Mouse (Mus musculus) midbrain, embryonic 10.5 days (tissue): ENCODE results near the gene Myo15b. TPM values are rescaled to one million over a fixed set of nuclear protein-coding genes. Genes with fewer than 3 reads are reported as not detected.
A peak's percentile ranks its signal among the peaks of the same experiment; 100 is the strongest.

ENCODE experiments used
- DNase-seq: peaks from one replicate; pipeline ENCODE4 v3.0.0-alpha.2; 2017; ENCODE audit warnings: low spot score
- H3K27ac ChIP-seq: fragments of 300-500 bp; sonication (generic); replicated peaks from 2 replicates; pipeline ENCODE4 v1.5.1; 2016; ENCODE audit warnings: mild to moderate bottlenecking
- H3K27me3 ChIP-seq: fragments of 300-500 bp; sonication (generic); 2 replicates; pipeline ENCODE4 v1.6.1; 2016; ENCODE audit warnings: low read depth, mild to moderate bottlenecking; ENCODE audit not compliant: poor library complexity, severe bottlenecking
- H3K36me3 ChIP-seq: fragments of 300-500 bp; sonication (generic); 2 replicates; pipeline ENCODE4 v1.6.1; 2016; ENCODE audit warnings: mild to moderate bottlenecking, moderate library complexity
- H3K4me1 ChIP-seq: fragments of 300-500 bp; sonication (generic); 2 replicates; pipeline ENCODE4 v1.6.1; 2016
- H3K4me3 ChIP-seq: fragments of 300-500 bp; sonication (generic); 2 replicates; pipeline ENCODE4 v1.5.1; 2016; ENCODE audit warnings: mild to moderate bottlenecking, moderate library complexity
- H3K9me3 ChIP-seq: fragments of 300-500 bp; sonication (generic); replicated peaks from 2 replicates; pipeline ENCODE4 v1.6.1; 2016; ENCODE audit warnings: mild to moderate bottlenecking
- WGBS: fragments of 180-500 bp; shearing (Covaris S2); methylation state at CpG from one replicate; pipeline ENCODE4 v1.1.7; 2016; 5-methylcytosine and 5-hydroxymethylcytosine counted together
- polyA plus RNA-seq: library from polyadenylated mRNA; unstranded; fragments of >200 nt; fragmentation: Nextera tagmentation; extraction: Ambion mirVana; gene quantifications from 2 replicates; pipeline ENCODE4 v1.2.1, GENCODE M21; 2016

The Myo15b gene
- 0.12 and 0.21 TPM in 2 replicates for polyA plus RNA-seq

DNA sequence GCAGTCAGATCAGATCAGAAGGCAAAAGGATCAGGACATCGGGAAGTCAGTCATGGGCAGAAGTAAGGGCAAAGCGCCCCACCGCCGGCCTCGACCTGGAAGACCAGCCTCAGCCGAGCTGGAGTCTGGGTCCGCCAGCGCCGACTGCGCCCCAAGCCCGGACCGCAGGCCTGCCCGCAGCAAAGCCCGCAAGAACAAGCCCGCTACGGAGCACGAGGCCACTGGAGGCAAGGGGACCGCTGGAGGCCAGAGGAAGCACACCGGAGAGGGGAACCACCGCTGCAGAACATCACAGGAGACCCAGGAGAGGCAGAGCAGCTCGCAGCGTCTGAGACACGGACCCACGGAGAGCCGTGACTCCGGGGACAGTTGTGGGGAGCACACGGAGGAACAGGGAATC is at the start of gene Myo15b:
Gene Myo15b (plus strand): TSS at position 53 of the 400 bp plus-strand sequence.
- 12% methylated on average over 27 of the region's 27 CpGs for WGBS
- Histone ChIP-seq H3K4me3 (peak within 1 kb of the TSS; percentile 51), H3K9me3 (no peaks in the 10 kb centered on the region), H3K27ac (peak within 1 kb of the TSS; percentile 59; the same call in 1 of the 2 replicates), H3K27me3 (peaks cover 81% of the 10 kb centered on the region), H3K4me1 (peaks cover 26% of the 10 kb centered on the region), H3K36me3 (no peaks in the 10 kb centered on the region)
- DNase-seq = peak; percentile 39

DNA sequence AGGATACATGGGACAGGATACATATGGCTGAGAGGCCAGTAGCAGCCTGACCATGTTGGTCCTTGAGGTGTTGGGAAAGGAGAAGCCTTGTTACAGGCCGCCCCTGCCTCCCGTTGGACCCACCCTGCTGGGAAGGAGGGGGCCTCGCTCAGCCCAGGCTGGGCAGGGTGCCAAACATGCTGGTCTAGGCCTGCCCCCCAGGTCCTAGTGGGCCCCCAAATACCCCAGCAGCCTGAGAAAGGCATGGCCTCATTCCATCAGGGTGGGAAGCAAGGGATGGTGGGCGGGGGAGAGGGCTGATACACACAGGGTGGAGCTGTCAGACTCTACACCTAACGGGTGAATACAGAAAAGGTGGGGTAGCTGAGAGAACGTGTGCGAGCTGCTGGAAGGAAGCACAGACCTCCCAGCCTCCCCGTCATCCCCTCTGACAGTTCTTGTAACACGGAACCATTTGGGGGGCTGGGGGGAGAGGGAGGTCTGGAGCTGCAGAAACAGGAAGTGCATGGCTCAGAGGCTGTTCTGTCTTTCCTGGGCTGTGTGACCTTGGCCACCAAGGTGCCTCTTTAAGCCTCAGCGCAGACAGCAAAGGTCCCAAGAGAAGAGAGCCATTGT is 49.4 kb upstream of the Myo15b start:
- DNase-seq = no peak
- H3K9me3 ChIP-seq = no peaks in the 10 kb centered on the region
- H3K4me3 ChIP-seq = peak overlapping the region; percentile 16; the same call in 1 of the 2 replicates
- 78% methylated on average over 10 of the region's 10 CpGs for WGBS
- H3K4me1 ChIP-seq = peaks cover 62% of the 10 kb centered on the region
- peak overlapping the region; percentile 63; the same call in 1 of the 2 replicates for H3K27ac ChIP-seq
- peaks cover 79% of the 10 kb centered on the region for H3K36me3 ChIP-seq
- H3K27me3 ChIP-seq = no peaks in the 10 kb centered on the region

DNA sequence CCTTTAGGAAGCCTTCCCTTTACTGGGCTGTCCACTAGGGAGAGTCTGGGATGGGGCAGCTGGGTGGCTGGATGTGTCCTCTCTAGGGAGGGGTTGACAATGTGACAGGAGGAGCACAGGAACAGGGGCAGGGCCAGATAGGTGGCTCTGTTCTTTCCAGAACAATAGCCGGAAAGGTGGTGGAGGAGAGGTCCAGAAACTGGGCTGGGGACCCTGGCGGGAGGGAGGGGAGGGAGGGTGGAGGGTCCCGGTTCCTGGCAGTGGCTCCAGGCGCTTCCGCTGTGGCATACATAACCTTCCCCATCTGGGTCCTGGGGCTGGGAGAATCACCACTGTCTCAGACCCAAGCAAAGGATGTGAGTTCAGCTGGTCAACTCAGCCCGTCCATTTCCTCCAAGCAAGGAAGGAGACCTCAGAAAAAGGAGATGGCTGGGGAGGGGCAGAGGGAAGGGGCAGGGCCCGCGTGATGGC is 48.9 kb upstream of the Myo15b start:
- no peak overlapping the region for H3K4me3 ChIP-seq
- WGBS = 72% methylated on average over 8 of the region's 8 CpGs
- H3K9me3 ChIP-seq = no peaks in the 10 kb centered on the region
- H3K4me1 ChIP-seq = peaks cover 66% of the 10 kb centered on the region
- H3K27ac ChIP-seq = peak overlapping the region; percentile 63
- no peak for DNase-seq
- no peaks in the 10 kb centered on the region for H3K27me3 ChIP-seq
- peaks cover 74% of the 10 kb centered on the region for H3K36me3 ChIP-seq

DNA sequence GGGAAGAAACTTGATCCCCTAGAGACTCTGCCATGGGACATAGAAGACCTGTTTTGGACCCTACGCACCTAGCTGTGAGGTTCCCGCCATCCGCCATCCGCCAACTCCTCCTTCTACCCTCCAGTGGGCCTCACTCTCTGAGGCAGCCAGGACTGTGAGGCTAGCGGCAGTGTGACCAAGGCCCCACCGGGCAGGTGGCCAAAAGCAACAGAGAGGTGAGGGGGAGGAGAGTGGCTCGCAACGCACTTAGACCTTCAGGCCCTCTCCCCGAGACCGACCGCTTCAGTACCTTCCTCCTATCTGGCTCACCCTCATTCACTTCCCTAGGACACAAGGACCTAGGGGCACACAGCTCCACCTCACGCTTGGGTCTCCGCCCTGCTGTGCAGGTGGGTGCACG is 47.8 kb upstream of the Myo15b start:
- Histone ChIP-seq H3K27me3 (no peaks in the 10 kb centered on the region), H3K4me1 (peaks cover 74% of the 10 kb centered on the region), H3K9me3 (no peaks in the 10 kb centered on the region), H3K27ac (0 out of 2 replicates have a peak overlapping the region, but pooled peaks have one; percentile 18), H3K4me3 (no peak overlapping the region), H3K36me3 (peaks cover 64% of the 10 kb centered on the region)
- WGBS = 93% methylated on average over 14 of the region's 14 CpGs
- no peak for DNase-seq

DNA sequence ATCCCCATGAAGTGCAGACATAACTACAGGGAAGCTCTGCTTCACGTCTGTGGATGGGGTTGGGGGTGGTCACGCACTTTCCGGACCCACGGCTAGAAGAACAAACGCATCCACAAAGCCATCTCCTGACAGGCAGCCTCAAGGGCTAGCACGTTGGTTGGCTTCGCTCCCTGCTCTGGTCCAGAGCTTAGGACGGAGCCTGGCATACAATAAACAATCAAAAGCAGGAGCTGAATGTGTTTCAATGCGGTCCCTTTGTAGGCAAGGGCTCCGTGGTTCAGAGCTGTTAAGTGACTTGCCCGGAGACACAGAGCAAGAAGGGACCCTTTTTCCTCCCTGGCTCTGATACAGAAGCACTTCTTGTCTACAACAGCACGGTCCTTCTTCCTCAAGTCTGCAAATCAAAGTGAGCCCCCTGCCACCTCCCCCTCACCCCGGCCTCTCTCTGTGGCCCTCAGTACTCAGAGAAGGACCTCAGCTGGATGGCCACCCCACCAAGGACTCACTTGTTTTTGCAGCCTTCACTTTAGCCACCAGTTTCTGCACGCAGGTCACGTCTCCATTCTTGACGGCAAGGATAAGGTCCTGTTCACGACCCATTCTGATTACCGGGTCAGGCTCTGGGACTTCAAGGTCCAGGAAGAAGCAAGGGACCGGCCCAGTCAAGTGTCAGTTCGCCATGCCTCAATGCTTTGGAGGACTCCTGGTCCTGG is 46.7 kb upstream of the Myo15b start:
- peaks cover 81% of the 10 kb centered on the region for H3K4me1 ChIP-seq
- H3K27me3 ChIP-seq = no peaks in the 10 kb centered on the region
- no peaks in the 10 kb centered on the region for H3K9me3 ChIP-seq
- peak overlapping the region; percentile 90 for H3K4me3 ChIP-seq
- H3K36me3 ChIP-seq = peaks cover 58% of the 10 kb centered on the region
- WGBS = 88% methylated on average over 20 of the region's 20 CpGs
- no peak for DNase-seq
- no peak overlapping the region for H3K27ac ChIP-seq

DNA sequence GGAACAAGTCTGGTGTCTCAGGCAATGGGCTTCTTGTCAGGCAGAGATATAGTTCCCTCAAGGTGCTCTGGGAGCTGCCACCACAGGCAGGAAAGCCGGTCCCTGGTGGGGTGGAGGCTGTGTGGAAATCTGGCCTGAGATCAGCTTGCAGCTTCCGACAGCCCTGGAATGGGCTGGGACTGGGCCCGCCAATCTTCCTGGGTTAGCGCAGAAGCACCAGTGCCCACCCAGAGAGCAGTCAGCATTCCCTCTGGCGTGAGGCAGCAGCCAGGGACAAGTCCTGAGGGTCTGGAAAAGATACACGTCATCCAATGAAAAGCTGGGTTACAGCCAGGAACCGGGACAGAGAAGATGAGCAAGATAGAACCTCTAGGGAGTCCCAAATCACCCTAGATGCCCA is 46.1 kb upstream of the Myo15b start:
- H3K36me3 ChIP-seq = peaks cover 58% of the 10 kb centered on the region
- H3K9me3 ChIP-seq = no peaks in the 10 kb centered on the region

DNA sequence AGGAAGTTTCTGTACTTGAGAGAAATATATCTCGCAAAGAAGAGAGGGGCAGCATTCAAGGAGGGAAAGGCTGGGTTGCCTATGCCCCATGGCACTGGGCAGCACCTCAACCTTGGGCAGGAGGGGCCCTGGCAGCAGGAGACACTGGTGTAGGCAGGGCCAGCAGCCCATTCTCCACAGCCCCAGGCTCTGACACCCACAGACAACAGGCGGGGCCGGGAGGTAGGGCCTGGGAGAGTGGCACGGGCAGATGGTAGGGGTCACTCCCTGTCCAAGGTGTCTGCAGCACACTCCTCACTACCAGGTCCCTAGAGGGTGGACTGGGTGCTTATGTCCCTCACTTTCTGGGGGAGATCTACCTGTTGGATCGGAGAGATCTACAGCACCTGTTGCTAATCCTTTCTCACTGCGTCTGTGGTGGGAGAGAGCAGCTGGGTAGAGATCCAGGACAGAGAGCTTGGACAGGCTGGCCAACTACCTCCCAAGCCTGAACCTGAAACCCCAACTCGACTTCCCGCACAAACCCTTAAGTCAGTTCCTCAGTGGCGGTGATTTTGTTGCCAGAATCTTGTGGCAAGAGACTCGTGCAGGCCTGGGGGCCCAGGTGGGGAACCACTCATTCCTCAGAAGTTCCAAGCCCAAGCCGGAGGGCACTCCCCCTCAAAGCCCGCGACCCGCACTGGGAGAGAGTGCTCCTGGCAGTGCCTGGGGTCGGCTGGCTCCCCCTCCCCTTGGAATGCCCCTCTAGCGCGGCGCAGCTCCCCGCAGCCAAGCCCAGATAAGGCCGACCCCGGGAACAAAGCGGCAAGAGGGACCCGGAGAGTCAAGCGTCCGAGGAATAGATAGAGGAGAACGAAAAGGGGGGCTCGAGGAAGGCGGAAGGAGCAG is 45.4 kb upstream of the Myo15b start:
- Histone ChIP-seq H3K27ac (peak overlapping the region; percentile 90), H3K9me3 (no peaks in the 10 kb centered on the region), H3K4me1 (peaks cover 74% of the 10 kb centered on the region), H3K4me3 (peak overlapping the region; percentile 90), H3K27me3 (no peaks in the 10 kb centered on the region), H3K36me3 (peaks cover 58% of the 10 kb centered on the region)
- WGBS = 4% methylated on average over 28 of the region's 28 CpGs
- no peak for DNase-seq

More for the DNA sequence above, 46.1 kb upstream of the Myo15b start:
- no peaks in the 10 kb centered on the region for H3K27me3 ChIP-seq
- H3K4me1 ChIP-seq = peaks cover 79% of the 10 kb centered on the region
- no peak for DNase-seq
- 55% methylated on average over 7 of the region's 7 CpGs for WGBS
- H3K27ac ChIP-seq = peak overlapping the region; percentile 90; the same call in 1 of the 2 replicates
- peak overlapping the region; percentile 90 for H3K4me3 ChIP-seq

DNA sequence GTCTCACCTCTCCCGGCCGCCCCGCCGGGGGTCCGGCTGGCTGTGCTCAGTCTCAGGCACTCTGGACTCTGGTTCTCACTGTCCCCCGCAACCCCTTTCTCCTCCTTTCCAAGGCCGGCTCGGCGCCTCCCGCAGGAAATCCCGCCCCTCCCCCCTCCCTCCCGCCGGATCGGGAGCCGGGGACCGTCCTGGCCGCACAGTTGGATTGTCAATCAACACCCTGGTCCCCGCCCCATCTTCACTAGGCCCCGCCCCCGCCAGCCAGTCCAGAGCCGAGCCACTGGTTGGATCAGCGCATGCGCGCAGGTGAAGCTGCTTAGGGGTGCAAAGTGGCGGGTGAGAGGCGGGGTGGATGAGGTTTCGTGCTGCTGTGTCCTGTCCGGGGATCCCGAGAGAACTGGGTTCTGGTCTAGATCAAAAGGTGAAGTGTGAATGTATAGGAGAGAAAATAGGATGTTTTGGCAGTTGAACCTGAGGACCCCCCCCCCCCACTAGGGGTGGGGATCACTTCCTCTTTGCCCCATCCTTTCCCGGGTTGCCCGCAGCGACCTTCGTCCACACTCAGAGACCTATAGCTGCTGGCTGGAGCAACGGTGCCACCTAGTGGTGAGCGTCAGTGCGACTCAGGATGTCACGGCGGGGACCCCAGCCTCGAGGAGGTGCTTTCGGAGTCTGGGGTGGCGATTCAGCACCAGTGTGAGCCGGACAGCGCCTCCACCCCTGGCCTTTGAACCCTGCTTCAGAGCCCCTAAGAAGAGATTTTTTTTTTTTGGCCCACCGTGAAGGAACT is 44.5 kb upstream of the Myo15b start, which contains the start of gene Caskin2:
Gene Caskin2 (minus strand): TSS at position 133 of the 790 bp plus-strand sequence.
- Histone ChIP-seq H3K27ac (peak within 1 kb of the TSS; percentile 90), H3K4me1 (peaks cover 64% of the 10 kb centered on the region), H3K27me3 (no peaks in the 10 kb centered on the region), H3K4me3 (peak within 1 kb of the TSS; percentile 90), H3K9me3 (no peaks in the 10 kb centered on the region), H3K36me3 (peaks cover 58% of the 10 kb centered on the region)
- DNase-seq = peak; percentile 100
- WGBS = under 1% methylated on average over 43 of the region's 44 CpGs

DNA sequence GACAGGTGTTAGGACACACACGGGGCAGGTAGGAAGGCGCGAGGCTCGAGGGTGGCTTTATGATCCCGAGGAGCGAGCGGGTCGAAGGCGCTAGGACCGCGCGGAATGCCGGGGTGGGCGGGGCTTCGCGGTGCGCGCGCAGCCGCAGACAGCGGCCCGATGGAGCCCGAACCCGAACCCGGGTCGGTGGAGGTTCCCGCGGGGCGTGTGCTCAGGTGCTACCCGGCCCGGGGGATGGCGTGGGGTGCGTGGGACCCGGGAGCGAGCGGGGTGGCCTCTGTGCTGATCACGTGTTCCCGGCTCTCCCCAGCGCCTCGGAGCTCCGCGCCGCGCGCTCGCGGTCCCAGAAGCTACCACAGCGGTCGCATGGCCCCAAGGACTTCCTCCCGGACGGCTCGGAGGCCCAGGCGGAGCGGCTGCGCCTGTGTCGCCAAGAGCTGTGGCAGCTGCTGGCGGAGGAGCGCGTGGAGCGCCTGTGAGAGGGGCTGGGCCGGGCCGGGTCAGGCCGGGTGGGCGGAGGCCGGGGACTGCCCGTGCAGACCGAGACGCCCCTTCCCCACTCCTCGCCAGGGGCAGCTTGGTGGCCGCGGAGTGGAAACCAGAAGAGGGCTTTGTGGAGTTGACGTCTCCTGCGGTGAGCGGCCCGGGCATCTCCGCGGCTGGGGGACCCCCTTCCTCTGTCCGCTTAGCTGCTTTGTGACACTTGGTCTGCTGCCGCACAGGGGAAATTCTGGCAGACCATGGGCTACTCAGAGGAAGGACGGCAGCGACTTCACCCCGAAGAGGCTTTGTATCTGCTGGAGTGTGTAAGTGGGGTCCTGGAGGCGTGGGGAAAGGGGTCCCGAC is 43.4 kb upstream of the Myo15b start, which contains the start of gene Tsen54:
Gene Tsen54 (plus strand): TSS at position 120 of the 846 bp plus-strand sequence.
- Histone ChIP-seq H3K27me3 (no peaks in the 10 kb centered on the region), H3K4me1 (peaks cover 53% of the 10 kb centered on the region), H3K9me3 (no peaks in the 10 kb centered on the region), H3K4me3 (peak within 1 kb of the TSS; percentile 90), H3K27ac (peak within 1 kb of the TSS; percentile 90), H3K36me3 (peaks cover 56% of the 10 kb centered on the region)
- WGBS = under 1% methylated on average over 84 of the region's 84 CpGs
- peak; percentile 88 for DNase-seq

DNA sequence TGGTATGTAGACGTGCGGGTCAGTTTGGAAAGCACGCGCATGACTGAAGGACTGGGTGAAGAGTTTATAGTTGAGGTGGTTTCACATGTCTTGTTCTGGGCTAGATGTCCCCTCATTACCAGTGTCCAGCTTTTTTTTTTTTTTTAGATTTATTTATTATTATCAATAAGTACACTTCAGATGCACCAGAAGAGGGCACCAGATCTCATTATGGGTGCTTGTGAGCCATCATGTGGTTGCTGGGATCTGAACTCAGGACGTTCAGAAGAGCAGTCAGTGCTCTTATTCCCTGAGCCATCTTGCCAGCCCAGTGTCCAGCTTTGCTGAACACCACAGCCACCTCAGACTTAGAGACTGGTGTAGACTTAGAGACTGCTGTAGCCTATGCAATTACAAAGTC is 40.9 kb upstream of the Myo15b start:
- Histone ChIP-seq H3K27me3 (peaks cover 11% of the 10 kb centered on the region), H3K9me3 (no peaks in the 10 kb centered on the region), H3K36me3 (peaks cover 59% of the 10 kb centered on the region), H3K4me1 (peaks cover 28% of the 10 kb centered on the region), H3K27ac (no peak overlapping the region), H3K4me3 (no peak overlapping the region)
- 90% methylated on average over 5 of the region's 5 CpGs for WGBS
- no peak for DNase-seq
